32 mouse cellular contexts compared by ENCODE assay signal in genomic region chr6:128408544-128409125, GRCm38 (mm10). TPM values are rescaled to one million over a fixed set of nuclear protein-coding genes. Genes with fewer than 3 reads are reported as not detected.
A peak's percentile ranks its signal among the peaks of the same experiment; 100 is the strongest.
DNase-seq lines count a peak whose midpoint lies in the region; ATAC-seq and TF ChIP-seq lines count a peak whose summit lies in the region.
"Had no signal": no experiment of that assay in that cellular context is flagged by ENCODE, and none has a peak within 500 bp of the region (broad histone marks: within the 10 kb centered on the region; RNA-seq: fewer than 3 reads in every experiment).

No protein-coding gene starts in this region.

- TF ChIP-seq POLR2A in kidney, adult 2 months (IDR thresholded peaks at IDR 0.05; ENCODE audit: low read depth, low read length): no peak

- ATAC-seq in kidney, embryonic 16.5 days (ENCODE audit: low FRiP score, low TSS enrichment): no peak
- peak; percentile 80 for ATAC-seq in megakaryocyte, adult 5-6 weeks (ENCODE audit: poor library complexity, severe bottlenecking)
- ATAC-seq: CD4-positive, CD25-positive, alpha-beta regulatory T cell, adult 4 months; intestine, postnatal 0 days; midbrain, embryonic 16.5 days had no signal

- H3K36me3 ChIP-seq in kidney, adult 2 months (ENCODE audit: control insufficient read depth, insufficient read depth, low read length): no peaks in the 10 kb centered on the region; the same call in none of the 2 replicates
- peaks cover 56% of the 10 kb centered on the region for H3K36me3 ChIP-seq in kidney, embryonic 16.5 days (ENCODE audit: insufficient read depth, low read length)
- H3K36me3 ChIP-seq in E14TG2a.4 (ENCODE audit: insufficient read depth, low read length): peaks cover 80% of the 10 kb centered on the region

- no peak overlapping the region for H3K27ac ChIP-seq in kidney, adult 2 months (ENCODE audit: insufficient read depth, low read depth, low read length)
- H3K27ac ChIP-seq in kidney, embryonic 16.5 days (ENCODE audit: low read length): no peak overlapping the region
- H3K27ac ChIP-seq: forebrain, embryonic 12.5 days; hindbrain, embryonic 12.5 days; limb, embryonic 15.5 days; liver, embryonic 15.5 days; midbrain, embryonic 10.5 days; neural tube, embryonic 15.5 days had no signal

- H3K4me1 ChIP-seq in kidney, adult 2 months (ENCODE audit: control insufficient read depth, insufficient read depth, low read length): no peaks in the 10 kb centered on the region
- no peaks in the 10 kb centered on the region for H3K4me1 ChIP-seq in kidney, embryonic 16.5 days (ENCODE audit: insufficient read depth, low read length)
- H3K4me1 ChIP-seq in E14TG2a.4 (replicated peaks; ENCODE audit: low read depth, low read length): peaks cover 52% of the 10 kb centered on the region
- H3K4me1 ChIP-seq: forebrain, embryonic 12.5 days; hindbrain, embryonic 12.5 days; liver, embryonic 15.5 days; midbrain, embryonic 10.5 days; neural tube, embryonic 15.5 days had no signal

- no peak overlapping the region for H3K4me2 ChIP-seq in kidney, embryonic 16.5 days (replicated peaks; ENCODE audit: low read depth, low read length)
- H3K4me2 ChIP-seq: forebrain, embryonic 12.5 days; hindbrain, embryonic 12.5 days; limb, embryonic 15.5 days; liver, embryonic 15.5 days; neural tube, embryonic 15.5 days had no signal

- peak; percentile 50 for DNase-seq in kidney, adult 2 months
- peak; percentile 44 for DNase-seq in R1 (ENCODE audit: low read depth, low spot score)
- DNase-seq in adrenal gland, adult 18-20 months (ENCODE audit: low spot score in 2 of 2): no peak
- no peak for DNase-seq in right cerebral cortex, adult 18-20 months
- DNase-seq: adrenal gland, postnatal 36 days; cerebellum, adult 11 months; gastrocnemius, postnatal 36 days; left cerebral cortex, postnatal 4 days; lung, postnatal 4 days; thymus, adult 18-20 months; thymus, postnatal 36 days had no signal

- no peak overlapping the region for H3K9ac ChIP-seq in kidney, embryonic 16.5 days (replicated peaks; ENCODE audit: low read length)
- H3K9ac ChIP-seq: forebrain, embryonic 12.5 days; hindbrain, embryonic 12.5 days; limb, embryonic 15.5 days; liver, embryonic 15.5 days; neural tube, embryonic 15.5 days had no signal

- no peaks in the 10 kb centered on the region for H3K9me3 ChIP-seq in kidney, embryonic 16.5 days (ENCODE audit: low read length)
- no peaks in the 10 kb centered on the region for H3K9me3 ChIP-seq in E14TG2a.4 (ENCODE audit: low read length)
- H3K9me3 ChIP-seq: forebrain, embryonic 12.5 days; hindbrain, embryonic 12.5 days; limb, embryonic 15.5 days; liver, embryonic 15.5 days; midbrain, embryonic 10.5 days; neural tube, embryonic 15.5 days had no signal

- H3K27me3 ChIP-seq in kidney, adult 2 months (replicated peaks; ENCODE audit: control insufficient read depth, insufficient read depth, low read length): no peaks in the 10 kb centered on the region
- no peaks in the 10 kb centered on the region for H3K27me3 ChIP-seq in kidney, embryonic 16.5 days (ENCODE audit: insufficient read depth, low read length)
- H3K27me3 ChIP-seq in E14TG2a.4 (ENCODE audit: insufficient read depth, low read length): no peaks in the 10 kb centered on the region
- H3K27me3 ChIP-seq: forebrain, embryonic 12.5 days; hindbrain, embryonic 12.5 days; limb, embryonic 15.5 days; liver, embryonic 15.5 days; neural tube, embryonic 15.5 days had no signal

- TF ChIP-seq CTCF in kidney, adult 2 months (conservative IDR thresholded peaks at IDR 0.05; ENCODE audit: insufficient read depth, insufficient read length, low read depth, low read length): no peak
- no peak for TF ChIP-seq CTCF in E14TG2a.4 (conservative IDR thresholded peaks at IDR 0.05; ENCODE audit: low read length)

- WGBS in kidney, adult 2 months: 64% methylated on average over 7 of the region's 7 CpGs
- 84% methylated on average over 7 of the region's 7 CpGs for WGBS in kidney, embryonic 16.5 days

- no peak overlapping the region for H3K4me3 ChIP-seq in kidney, adult 2 months (ENCODE audit: insufficient read depth, low read depth, low read length)
- H3K4me3 ChIP-seq in kidney, embryonic 16.5 days (ENCODE audit: low read length): no peak overlapping the region
- H3K4me3 ChIP-seq in E14TG2a.4 (replicated peaks; ENCODE audit: low read length): peak overlapping the region; percentile 41; the same call in 1 of the 2 replicates
- H3K4me3 ChIP-seq: forebrain, embryonic 12.5 days; hindbrain, embryonic 12.5 days; limb, embryonic 15.5 days; liver, embryonic 15.5 days; midbrain, embryonic 10.5 days; neural tube, embryonic 15.5 days had no signal

RNA-seq across cellular contexts. Expression of gene Nrip2, which starts 9.5 kb away (rescaled TPM):
- 4.9 and 6.5 TPM in 2 replicates for polyA plus RNA-seq in kidney, adult 2 months (2012; rRNA removed)
- polyA plus RNA-seq in kidney, embryonic 16.5 days (2015; fragmentation: Nextera tagmentation; extraction: Ambion mirVana): 24.7 and 26.3 TPM in 2 replicates
- total RNA-seq in megakaryocyte, adult 5-6 weeks (2015): not detected in 2 replicates
- 0.15 TPM in 1 of 2 replicates, not detected in the other for total RNA-seq in megakaryocyte, adult 5-6 weeks (2017)
- 1 to 10 TPM; 2.0 to 2.7 TPM for total RNA-seq in adrenal gland, adult 18-20 months (2021)

RNA-seq across cellular contexts. Expression of gene Itfg2, which starts 16.1 kb away (rescaled TPM):
- 19.0 and 23.5 TPM in 2 replicates for polyA plus RNA-seq in kidney, adult 2 months (2012; rRNA removed)
- polyA plus RNA-seq in kidney, embryonic 16.5 days (2015; fragmentation: Nextera tagmentation; extraction: Ambion mirVana): 35.6 and 39.2 TPM in 2 replicates
- total RNA-seq in megakaryocyte, adult 5-6 weeks (2015): 6.4 and 6.8 TPM in 2 replicates
- total RNA-seq in megakaryocyte, adult 5-6 weeks (2017): 6.2 and 14.1 TPM in 2 replicates
- 10 to 100 TPM; 16.4 to 27.2 TPM for total RNA-seq in adrenal gland, adult 18-20 months (2021)

RNA-seq across cellular contexts. Expression of gene Fkbp4, which starts 29.8 kb away (rescaled TPM):
- polyA plus RNA-seq in kidney, adult 2 months (2012; rRNA removed): 163 and 166 TPM in 2 replicates
- 550 and 556 TPM in 2 replicates for polyA plus RNA-seq in kidney, embryonic 16.5 days (2015; fragmentation: Nextera tagmentation; extraction: Ambion mirVana)
- 34.6 and 38.1 TPM in 2 replicates for total RNA-seq in megakaryocyte, adult 5-6 weeks (2015)
- total RNA-seq in megakaryocyte, adult 5-6 weeks (2017): 93.1 and 95.7 TPM in 2 replicates
- 100 to 1,000 TPM; 297 to 351 TPM for total RNA-seq in adrenal gland, adult 18-20 months (2021)

RNA-seq across cellular contexts. Expression of gene Gm44596, which starts 33.3 kb away (rescaled TPM):
- not detected in 2 replicates for polyA plus RNA-seq in kidney, adult 2 months (2012; rRNA removed)
- polyA plus RNA-seq in kidney, embryonic 16.5 days (2015; fragmentation: Nextera tagmentation; extraction: Ambion mirVana): not detected in 2 replicates
- total RNA-seq in megakaryocyte, adult 5-6 weeks (2015): not detected in 2 replicates
- not detected in 2 replicates for total RNA-seq in megakaryocyte, adult 5-6 weeks (2017)
- not detected for total RNA-seq in adrenal gland, adult 18-20 months (2021)
- total RNA-seq: adrenal gland, postnatal 36 days; gastrocnemius, adult 18-20 months; gastrocnemius, postnatal 36 days; heart, adult 8-10 months; heart, postnatal 25 days; left cerebral cortex, adult 18-20 months; left cerebral cortex, postnatal 4 days had no signal
- polyA plus RNA-seq: CD4-positive, CD25-positive, alpha-beta regulatory T cell, adult 4 months; embryonic facial prominence, embryonic 11.5 days; forebrain, embryonic 12.5 days; heart, embryonic 14.5 days; hindbrain, embryonic 12.5 days; intestine, postnatal 0 days; limb, embryonic 15.5 days; liver, embryonic 15.5 days; lung, embryonic 16.5 days; midbrain, embryonic 10.5 days; midbrain, embryonic 16.5 days; neural tube, embryonic 15.5 days; small intestine, adult 2 months; stomach, embryonic 16.5 days had no signal

RNA-seq across cellular contexts. Expression of gene Tex52, which starts 33.4 kb away (rescaled TPM):
- polyA plus RNA-seq in kidney, adult 2 months (2012; rRNA removed): not detected in 2 replicates
- 0.21 and 0.35 TPM in 2 replicates for polyA plus RNA-seq in kidney, embryonic 16.5 days (2015; fragmentation: Nextera tagmentation; extraction: Ambion mirVana)
- 0.09 and 0.18 TPM in 2 replicates for total RNA-seq in megakaryocyte, adult 5-6 weeks (2015)
- not detected in 2 replicates for total RNA-seq in megakaryocyte, adult 5-6 weeks (2017)
- total RNA-seq in adrenal gland, adult 18-20 months (2021): not detected
- total RNA-seq: adrenal gland, postnatal 36 days; gastrocnemius, adult 18-20 months; gastrocnemius, postnatal 36 days; heart, adult 8-10 months; heart, postnatal 25 days had no signal
- polyA plus RNA-seq: CD4-positive, CD25-positive, alpha-beta regulatory T cell, adult 4 months; intestine, postnatal 0 days; small intestine, adult 2 months had no signal

Comparison
In these comparisons a context has a peak if more than half of its experiments do, and no peak if none do; other contexts are left out.
1. DNase-seq: peak in kidney, adult 2 months (single experiment) and R1 (single experiment); none in adrenal gland, adult 18-20 months (0 of 2) and right cerebral cortex, adult 18-20 months (single experiment).